In genomic region chr6:86371950-86372516, GRCm38 (mm10) we compare ENCODE assay signal across 8 mouse cellular contexts. TPM values are rescaled to one million over a fixed set of nuclear protein-coding genes. Genes with fewer than 3 reads are reported as not detected.
DNase-seq lines count a peak whose midpoint lies in the region; ATAC-seq and TF ChIP-seq lines count a peak whose summit lies in the region.

No protein-coding gene starts in this region.

- TF ChIP-seq RAD21 in MEL (IDR thresholded peaks at IDR 0.05; ENCODE audit: low read depth, low read length): no peak

- TF ChIP-seq EP300 in MEL (IDR thresholded peaks at IDR 0.05; ENCODE audit: low read depth in 1 of 2, low read length in 2 of 2): no peak

- H3K4me3 ChIP-seq in heart, embryonic 15.5 days: peak overlapping the region; percentile 94
- H3K4me3 ChIP-seq in MEL (ENCODE audit: control insufficient read depth in 1 of 2, insufficient read depth in 1 of 2, low read depth in 2 of 2, low read length in 2 of 2): peak overlapping the region; percentile 84 to 91
- peak overlapping the region; percentile 89 for H3K4me3 ChIP-seq in forebrain, embryonic 15.5 days
- peak overlapping the region; percentile 96 for H3K4me3 ChIP-seq in midbrain, embryonic 10.5 days

- no peaks in the 10 kb centered on the region for H3K9me3 ChIP-seq in heart, embryonic 15.5 days (replicated peaks)
- no peaks in the 10 kb centered on the region for H3K9me3 ChIP-seq in MEL (replicated peaks; ENCODE audit: insufficient read depth, low read length)
- no peaks in the 10 kb centered on the region for H3K9me3 ChIP-seq in forebrain, embryonic 15.5 days
- no peaks in the 10 kb centered on the region for H3K9me3 ChIP-seq in midbrain, embryonic 10.5 days (replicated peaks)

- H3K27me3 ChIP-seq in heart, embryonic 15.5 days: no peaks in the 10 kb centered on the region
- no peaks in the 10 kb centered on the region for H3K27me3 ChIP-seq in MEL (ENCODE audit: control insufficient read depth in 1 of 2, insufficient read depth in 2 of 2, low read length in 2 of 2)
- H3K27me3 ChIP-seq in forebrain, embryonic 15.5 days: no peaks in the 10 kb centered on the region
- H3K27me3 ChIP-seq in midbrain, embryonic 10.5 days (ENCODE audit: low read depth, poor library complexity, severe bottlenecking): no peaks in the 10 kb centered on the region

- TF ChIP-seq CTCF in MEL (IDR thresholded peaks at IDR 0.05 in 2 of 3, conservative IDR thresholded peaks at IDR 0.05 in 1 of 3; ENCODE audit: control insufficient read depth in 1 of 3, insufficient read depth in 1 of 3, low read depth in 2 of 3, low read length in 3 of 3, poor library complexity in 1 of 3, severe bottlenecking in 1 of 3): no peak

- peak overlapping the region; percentile 81 for H3K4me2 ChIP-seq in heart, embryonic 15.5 days
- H3K4me2 ChIP-seq in forebrain, embryonic 15.5 days (replicated peaks): peak overlapping the region; percentile 60

- no peak; a peak in 1 of 4 replicates for TF ChIP-seq POLR2A in MEL (IDR thresholded peaks at IDR 0.05; ENCODE audit: control insufficient read depth in 1 of 2, insufficient read depth in 1 of 2, low read depth in 1 of 2, low read length in 2 of 2, poor library complexity in 1 of 2)

- peak overlapping the region; percentile 83 for H3K27ac ChIP-seq in heart, embryonic 15.5 days
- no peak overlapping the region for H3K27ac ChIP-seq in MEL (ENCODE audit: control insufficient read depth, low read depth, low read length)
- H3K27ac ChIP-seq in forebrain, embryonic 15.5 days (replicated peaks): peak overlapping the region; percentile 96
- H3K27ac ChIP-seq in midbrain, embryonic 10.5 days (replicated peaks): peak overlapping the region; percentile 94

- ATAC-seq in heart, embryonic 15.5 days (replicated peaks; ENCODE audit: insufficient number of reproducible peaks, insufficient read depth, low FRiP score, low read depth): no peak
- no peak for ATAC-seq in forebrain, embryonic 15.5 days (replicated peaks)

- peak overlapping the region; percentile 93 for H3K9ac ChIP-seq in heart, embryonic 15.5 days
- peak overlapping the region; percentile 88 for H3K9ac ChIP-seq in MEL (ENCODE audit: control insufficient read depth, low read depth, low read length, poor library complexity, severe bottlenecking)
- H3K9ac ChIP-seq in forebrain, embryonic 15.5 days (replicated peaks): peak overlapping the region; percentile 88

- peaks cover 21% of the 10 kb centered on the region for H3K36me3 ChIP-seq in heart, embryonic 15.5 days
- peaks cover 4 to 17% of the 10 kb centered on the region in 2 experiments; a peak in 3 of 4 replicates for H3K36me3 ChIP-seq in MEL (ENCODE audit: control insufficient read depth in 1 of 2, insufficient read depth in 2 of 2, low read length in 2 of 2)
- peaks cover 20% of the 10 kb centered on the region; the same call in 1 of the 2 replicates for H3K36me3 ChIP-seq in forebrain, embryonic 15.5 days
- H3K36me3 ChIP-seq in midbrain, embryonic 10.5 days: peaks cover 67% of the 10 kb centered on the region

- no peak for DNase-seq in heart, postnatal 10 days
- no peak for DNase-seq in MEL (ENCODE audit: low read depth, low spot score)
- no peak for DNase-seq in midbrain, embryonic 10.5 days (ENCODE audit: low spot score)
- DNase-seq in c-Kit-positive CD71-positive TER-119-positive erythroid progenitor cells, embryonic 14.5 days (ENCODE audit: low spot score): no peak
- DNase-seq in layer of hippocampus, adult 8-10 months (ENCODE audit: low spot score in 2 of 2): no peak
- DNase-seq in embryo, embryonic 10.5 days (ENCODE audit: low spot score): no peak

- 4% methylated on average over 12 of the region's 12 CpGs for WGBS in heart, embryonic 15.5 days
- 5% methylated on average over 12 of the region's 12 CpGs for WGBS in forebrain, embryonic 15.5 days
- 6% methylated on average over 12 of the region's 12 CpGs for WGBS in midbrain, embryonic 10.5 days

- peaks cover 21% of the 10 kb centered on the region for H3K4me1 ChIP-seq in heart, embryonic 15.5 days (replicated peaks)
- H3K4me1 ChIP-seq in MEL (ENCODE audit: control insufficient read depth in 1 of 2, insufficient read depth in 2 of 2, low read length in 2 of 2): peaks cover 2 to 10% of the 10 kb centered on the region in 2 experiments; a peak in 3 of 4 replicates
- peaks cover 32% of the 10 kb centered on the region for H3K4me1 ChIP-seq in forebrain, embryonic 15.5 days
- peaks cover 28% of the 10 kb centered on the region for H3K4me1 ChIP-seq in midbrain, embryonic 10.5 days

- intact Hi-C loops in heart, postnatal 10 days (cut with DNase I): loop anchor here (2.0 kb wide), 1 partner anchor 25 kb away; the partner anchor contains the start of gene Pcyox1

- H3K79me2 ChIP-seq in MEL (ENCODE audit: control insufficient read depth, insufficient read depth, low read length, poor library complexity): peaks cover 43% of the 10 kb centered on the region

TF ChIP-seq in MEL, 35 proteins besides CTCF, POLR2A, EP300 and RAD21 (continues in another document):
- TF ChIP-seq POLR2AphosphoS5 (IDR thresholded peaks at IDR 0.05; ENCODE audit: borderline replicate concordance, low read depth, low read length) (no peak), TBP (IDR thresholded peaks at IDR 0.05; ENCODE audit: low read depth, low read length) (no peak), MXI1 (IDR thresholded peaks at IDR 0.05; ENCODE audit: low read depth, low read length) (peak; percentile 53; the same call in 1 of the 2 replicates), USF2 (IDR thresholded peaks at IDR 0.05; ENCODE audit: borderline replicate concordance in 1 of 2, insufficient read depth in 1 of 2, low read depth in 1 of 2, low read length in 2 of 2) (no peak), JUND (IDR thresholded peaks at IDR 0.05; ENCODE audit: low read depth, low read length) (no peak), E2F4 (IDR thresholded peaks at IDR 0.05; ENCODE audit: borderline replicate concordance, low read depth, low read length) (no peak), SIN3A (IDR thresholded peaks at IDR 0.05; ENCODE audit: low read length) (no peak), RCOR1 (IDR thresholded peaks at IDR 0.05; ENCODE audit: low read depth, low read length) (no peak), MAX (IDR thresholded peaks at IDR 0.05; ENCODE audit: low read length) (peak; percentile 58), MEF2A (IDR thresholded peaks at IDR 0.05; ENCODE audit: extremely low read depth, insufficient replicate concordance, low read depth, low read length, poor library complexity, severe bottlenecking) (no peak)

RNA-seq across cellular contexts. Expression of gene Snrpg, which starts 0.9 kb away (rescaled TPM):
- polyA plus RNA-seq in heart, embryonic 15.5 days (2015; fragmentation: Nextera tagmentation; extraction: Ambion mirVana): 261 and 274 TPM in 2 replicates
- total RNA-seq in heart, postnatal 10 days (2021): 10 to 100 TPM; 64.9 to 74.6 TPM
- total RNA-seq in MEL (2012; rRNA removed): 748 and 796 TPM in 2 replicates
- 1,000 to 10,000 TPM in 1 of 2 experiments, 100 to 1,000 TPM in 1; 761 to 1,339 TPM for polyA plus RNA-seq in MEL (2012; ENCODE audit: insufficient read depth in 1 of 2, insufficient read length in 2 of 2, low read depth in 1 of 2, low replicate concordance in 2 of 2, missing spikeins in 1 of 2)
- polyA plus RNA-seq in forebrain, embryonic 15.5 days (2015; fragmentation: Nextera tagmentation; extraction: Ambion mirVana): 510 and 573 TPM in 2 replicates
- polyA plus RNA-seq in midbrain, embryonic 10.5 days (2016; fragmentation: Nextera tagmentation; extraction: Ambion mirVana): 799 and 889 TPM in 2 replicates
- total RNA-seq in layer of hippocampus, adult 8-10 months (2022): 10 to 100 TPM; 44.1 to 77.4 (median 71.6) TPM

RNA-seq across cellular contexts. Expression of gene Fam136a, which starts 6.6 kb away (rescaled TPM):
- 78.0 and 87.2 TPM in 2 replicates for polyA plus RNA-seq in heart, embryonic 15.5 days (2015; fragmentation: Nextera tagmentation; extraction: Ambion mirVana)
- 10 to 100 TPM; 26.4 to 31.3 TPM for total RNA-seq in heart, postnatal 10 days (2021)
- total RNA-seq in MEL (2012; rRNA removed): 87.8 and 89.2 TPM in 2 replicates
- 10 to 100 TPM in 1 of 2 experiments, not detected in 1; 53.0 TPM for polyA plus RNA-seq in MEL (2012; ENCODE audit: insufficient read depth in 1 of 2, insufficient read length in 2 of 2, low read depth in 1 of 2, low replicate concordance in 2 of 2, missing spikeins in 1 of 2)
- polyA plus RNA-seq in forebrain, embryonic 15.5 days (2015; fragmentation: Nextera tagmentation; extraction: Ambion mirVana): 119 and 123 TPM in 2 replicates
- 169 and 196 TPM in 2 replicates for polyA plus RNA-seq in midbrain, embryonic 10.5 days (2016; fragmentation: Nextera tagmentation; extraction: Ambion mirVana)
- 10 to 100 TPM; 24.4 to 27.8 (median 27.3) TPM for total RNA-seq in layer of hippocampus, adult 8-10 months (2022)

RNA-seq across cellular contexts. Expression of gene Pcyox1, which starts 24.9 kb away (rescaled TPM):
- polyA plus RNA-seq in heart, embryonic 15.5 days (2015; fragmentation: Nextera tagmentation; extraction: Ambion mirVana): 49.8 and 54.7 TPM in 2 replicates
- total RNA-seq in heart, postnatal 10 days (2021): 10 to 100 TPM; 62.8 to 70.7 TPM
- 16.0 and 18.3 TPM in 2 replicates for total RNA-seq in MEL (2012; rRNA removed)
- polyA plus RNA-seq in MEL (2012; ENCODE audit: insufficient read depth in 1 of 2, insufficient read length in 2 of 2, low read depth in 1 of 2, low replicate concordance in 2 of 2, missing spikeins in 1 of 2): 10 to 100 TPM in 1 of 2 experiments, not detected in 1; 28.1 TPM
- polyA plus RNA-seq in forebrain, embryonic 15.5 days (2015; fragmentation: Nextera tagmentation; extraction: Ambion mirVana): 102 and 110 TPM in 2 replicates
- polyA plus RNA-seq in midbrain, embryonic 10.5 days (2016; fragmentation: Nextera tagmentation; extraction: Ambion mirVana): 87.9 and 110 TPM in 2 replicates
- 100 to 1,000 TPM; 115 to 135 (median 124) TPM for total RNA-seq in layer of hippocampus, adult 8-10 months (2022)

RNA-seq across cellular contexts. Expression of gene Tia1, which starts 32.0 kb away (rescaled TPM):
- 109 and 119 TPM in 2 replicates for polyA plus RNA-seq in heart, embryonic 15.5 days (2015; fragmentation: Nextera tagmentation; extraction: Ambion mirVana)
- total RNA-seq in heart, postnatal 10 days (2021): 10 to 100 TPM; 43.1 to 54.0 TPM
- 20.5 and 21.5 TPM in 2 replicates for total RNA-seq in MEL (2012; rRNA removed)
- 10 to 100 TPM in 1 of 2 experiments, not detected in 1; 25.3 TPM for polyA plus RNA-seq in MEL (2012; ENCODE audit: insufficient read depth in 1 of 2, insufficient read length in 2 of 2, low read depth in 1 of 2, low replicate concordance in 2 of 2, missing spikeins in 1 of 2)
- 396 and 401 TPM in 2 replicates for polyA plus RNA-seq in forebrain, embryonic 15.5 days (2015; fragmentation: Nextera tagmentation; extraction: Ambion mirVana)
- polyA plus RNA-seq in midbrain, embryonic 10.5 days (2016; fragmentation: Nextera tagmentation; extraction: Ambion mirVana): 221 and 253 TPM in 2 replicates
- 100 to 1,000 TPM; 105 to 159 (median 144) TPM for total RNA-seq in layer of hippocampus, adult 8-10 months (2022)

RNA-seq across cellular contexts. Expression of gene Gm44790, which starts 54.4 kb away (rescaled TPM):
- polyA plus RNA-seq in heart, embryonic 15.5 days (2015; fragmentation: Nextera tagmentation; extraction: Ambion mirVana): 1.1 TPM in 1 of 2 replicates, not detected in the other
- total RNA-seq in heart, postnatal 10 days (2021): under 1 TPM in 1 of 2 experiments, not detected in 1; 0.93 TPM
- total RNA-seq in MEL (2012; rRNA removed): 0.77 and 0.88 TPM in 2 replicates
- polyA plus RNA-seq in MEL (2012; ENCODE audit: insufficient read depth in 1 of 2, insufficient read length in 2 of 2, low read depth in 1 of 2, low replicate concordance in 2 of 2, missing spikeins in 1 of 2): under 1 TPM in 1 of 2 experiments, not detected in 1; 0.29 TPM
- polyA plus RNA-seq in forebrain, embryonic 15.5 days (2015; fragmentation: Nextera tagmentation; extraction: Ambion mirVana): not detected in 2 replicates
- polyA plus RNA-seq in midbrain, embryonic 10.5 days (2016; fragmentation: Nextera tagmentation; extraction: Ambion mirVana): 0.63 and 0.89 TPM in 2 replicates
- total RNA-seq in layer of hippocampus, adult 8-10 months (2022): 1 to 10 TPM in 2 of 4 experiments, not detected in 2; 1.1 to 1.9 TPM
